28 mouse cellular contexts compared by ENCODE assay signal in genomic region chr9:52782520-52782919, GRCm38 (mm10).
"Had no signal": no experiment of that assay in that cellular context is flagged by ENCODE, and none has a peak within 500 bp of the region (broad histone marks: within the 10 kb centered on the region; RNA-seq: fewer than 3 reads in every experiment).

No protein-coding gene starts in this region.

- DNase-seq: gastrocnemius, postnatal 14 days; gastrocnemius, postnatal 36 days; heart, adult 11 months; heart, adult 2 months; heart, postnatal 14 days; heart, postnatal 36 days; kidney, adult 11 months; kidney, adult 2 months; kidney, adult 9 months; kidney, postnatal 14 days; kidney, postnatal 36 days; layer of hippocampus, adult 9-11 months; liver; liver, embryonic 13.5 days; liver, postnatal 0 days had no signal

- H3K4me3 ChIP-seq: heart, adult 2 months; heart, embryonic 13.5 days; heart, embryonic 15.5 days; hindbrain, embryonic 13.5 days; hindbrain, embryonic 15.5 days; kidney, embryonic 15.5 days; limb, embryonic 10.5 days; limb, embryonic 12.5 days; liver, embryonic 13.5 days; liver, embryonic 15.5 days had no signal

- ATAC-seq: hindbrain, postnatal 0 days; intestine, embryonic 16.5 days; liver, postnatal 0 days had no signal

- H3K27ac ChIP-seq: heart, adult 2 months; heart, embryonic 13.5 days; heart, embryonic 15.5 days; hindbrain, embryonic 13.5 days; hindbrain, embryonic 15.5 days; hindbrain, postnatal 0 days; kidney, embryonic 15.5 days; kidney, postnatal 0 days; limb, embryonic 10.5 days; limb, embryonic 12.5 days; liver, embryonic 13.5 days; liver, embryonic 15.5 days had no signal

- H3K27me3 ChIP-seq: heart, embryonic 13.5 days; heart, embryonic 15.5 days; hindbrain, embryonic 13.5 days; hindbrain, embryonic 15.5 days; kidney, embryonic 15.5 days; limb, embryonic 12.5 days; liver, embryonic 13.5 days; liver, embryonic 15.5 days had no signal

- H3K36me3 ChIP-seq: heart, embryonic 13.5 days; heart, embryonic 15.5 days; hindbrain, embryonic 13.5 days; hindbrain, embryonic 15.5 days; kidney, embryonic 15.5 days; limb, embryonic 10.5 days; limb, embryonic 12.5 days; liver, embryonic 13.5 days; liver, embryonic 15.5 days had no signal

- H3K4me2 ChIP-seq: heart, embryonic 11.5 days; heart, embryonic 13.5 days; heart, embryonic 15.5 days; hindbrain, embryonic 13.5 days; hindbrain, embryonic 15.5 days; kidney, embryonic 15.5 days; limb, embryonic 12.5 days; liver, embryonic 11.5 days; liver, embryonic 13.5 days; liver, embryonic 15.5 days had no signal

- H3K4me1 ChIP-seq: heart, embryonic 13.5 days; heart, embryonic 15.5 days; hindbrain, embryonic 13.5 days; hindbrain, embryonic 15.5 days; kidney, embryonic 15.5 days; limb, embryonic 10.5 days; limb, embryonic 12.5 days; liver, embryonic 13.5 days; liver, embryonic 15.5 days had no signal

- H3K9ac ChIP-seq: heart, embryonic 13.5 days; heart, embryonic 15.5 days; hindbrain, embryonic 13.5 days; hindbrain, embryonic 15.5 days; kidney, embryonic 15.5 days; limb, embryonic 12.5 days; liver, embryonic 13.5 days; liver, embryonic 15.5 days; liver, postnatal 0 days had no signal

- H3K9me3 ChIP-seq: heart, embryonic 13.5 days; heart, embryonic 15.5 days; hindbrain, embryonic 13.5 days; hindbrain, embryonic 15.5 days; kidney, embryonic 15.5 days; limb, embryonic 10.5 days; limb, embryonic 12.5 days; liver, embryonic 13.5 days; liver, embryonic 15.5 days had no signal
